ENCODE assay signal across 13 mouse cellular contexts in genomic region chr19:8946929-8947328, GRCm38 (mm10).
"Had no signal": no experiment of that assay in that cellular context is flagged by ENCODE, and none has a peak within 500 bp of the region (broad histone marks: within the 10 kb centered on the region; RNA-seq: fewer than 3 reads in every experiment).

No protein-coding gene starts in this region.

- H3K27ac ChIP-seq: layer of hippocampus, adult 2 months; limb, embryonic 13.5 days; midbrain, embryonic 10.5 days; midbrain, embryonic 15.5 days; neural tube, embryonic 13.5 days had no signal

- H3K9ac ChIP-seq: limb, embryonic 13.5 days; midbrain, embryonic 15.5 days; neural tube, embryonic 13.5 days had no signal

- ATAC-seq: midbrain, embryonic 15.5 days had no signal

- H3K9me3 ChIP-seq: limb, embryonic 13.5 days; midbrain, embryonic 10.5 days; midbrain, embryonic 15.5 days; neural tube, embryonic 13.5 days had no signal

- DNase-seq: kidney, adult 11 months; kidney, adult 9 months; kidney, postnatal 10 days; kidney, postnatal 4 days; left cerebral cortex, postnatal 4 days; lung, adult 18-20 months; right cerebral cortex, postnatal 25 days; thymus, postnatal 4 days had no signal

- H3K4me2 ChIP-seq: limb, embryonic 13.5 days; midbrain, embryonic 15.5 days; neural tube, embryonic 13.5 days had no signal

- H3K27me3 ChIP-seq: limb, embryonic 13.5 days; midbrain, embryonic 15.5 days; neural tube, embryonic 13.5 days had no signal

- H3K4me3 ChIP-seq: layer of hippocampus, adult 2 months; limb, embryonic 13.5 days; midbrain, embryonic 10.5 days; midbrain, embryonic 15.5 days; neural tube, embryonic 13.5 days had no signal
